Mouse (Mus musculus) embryonic facial prominence, embryonic 10.5 days (tissue): Measurements from ENCODE around the gene Dtl. TPM values are rescaled to one million over a fixed set of nuclear protein-coding genes. Genes with fewer than 3 reads are reported as not detected.
"Not testable (repeated sequence)": the region's sequence is repeated elsewhere in the genome, so short reads cannot be mapped to it uniquely, and the experiment has no call there.

ENCODE experiments used
- DNase-seq: peaks from one replicate; pipeline ENCODE4 v3.0.0-alpha.2; 2017; ENCODE audit warnings: low spot score
- H3K27ac ChIP-seq: fragments of 300-500 bp; sonication (generic); replicated peaks from 2 replicates; pipeline ENCODE4 v1.5.1; 2016; ENCODE audit warnings: mild to moderate bottlenecking
- H3K27me3 ChIP-seq: fragments of 300-500 bp; sonication (generic); replicated peaks from 2 replicates; pipeline ENCODE4 v1.6.1; 2016; ENCODE audit warnings: low read depth, mild to moderate bottlenecking; ENCODE audit not compliant: poor library complexity, severe bottlenecking
- H3K36me3 ChIP-seq: fragments of 300-500 bp; sonication (generic); replicated peaks from 2 replicates; pipeline ENCODE4 v1.6.1; 2016; ENCODE audit warnings: mild to moderate bottlenecking, moderate library complexity
- H3K4me1 ChIP-seq: fragments of 300-500 bp; sonication (generic); 2 replicates; pipeline ENCODE4 v1.6.1; 2016
- H3K4me3 ChIP-seq: fragments of 300-500 bp; sonication (generic); 2 replicates; pipeline ENCODE4 v1.5.1; 2016; ENCODE audit warnings: mild to moderate bottlenecking, moderate library complexity
- H3K9me3 ChIP-seq: fragments of 300-500 bp; sonication (generic); 2 replicates; pipeline ENCODE4 v1.6.1; 2016; ENCODE audit warnings: mild to moderate bottlenecking
- WGBS: fragments of 180-500 bp; shearing (Covaris S2); methylation state at CpG from one replicate; pipeline ENCODE4 v1.1.7; 2016; 5-methylcytosine and 5-hydroxymethylcytosine counted together
- polyA plus RNA-seq: library from polyadenylated mRNA; unstranded; fragments of >200 nt; fragmentation: Nextera tagmentation; extraction: Ambion mirVana; gene quantifications from 2 replicates; pipeline ENCODE4 v1.2.1, GENCODE M21; 2016

Gene Dtl
- polyA plus RNA-seq, 1 experiment from 2014 or later = 88.6 TPM

DNA sequence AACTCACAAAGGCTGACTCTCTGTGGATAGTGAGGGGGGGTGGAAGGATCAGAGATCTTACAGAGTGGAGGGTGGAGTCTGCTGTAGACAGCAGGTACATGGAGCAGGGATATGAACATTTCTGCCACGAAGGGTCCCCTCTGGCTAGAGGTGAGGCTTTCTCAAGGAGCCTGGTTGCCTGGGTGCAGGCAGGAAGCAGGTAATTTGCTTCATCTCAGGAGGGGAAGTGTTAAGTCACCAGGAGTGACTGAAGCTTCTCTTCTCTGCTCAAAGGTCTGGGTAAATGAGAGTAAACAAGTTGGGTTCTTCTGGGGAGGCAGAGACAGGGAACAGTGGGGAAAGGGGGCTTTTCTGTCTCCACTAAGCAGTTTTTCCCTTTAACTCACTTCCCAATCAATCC, 44.3 kb downstream of the Dtl start:
- peaks cover 35% of the 10 kb centered on the region for H3K36me3 ChIP-seq
- H3K4me3 ChIP-seq = no peak overlapping the region
- H3K27me3 ChIP-seq = no peaks in the 10 kb centered on the region
- 70% methylated on average over 1 of the region's 1 CpGs for WGBS
- H3K27ac ChIP-seq = no peak overlapping the region; the same call in 1 of the 2 replicates
- no peaks in the 10 kb centered on the region for H3K4me1 ChIP-seq
- no peak for DNase-seq
- H3K9me3 ChIP-seq = no peaks in the 10 kb centered on the region

DNA sequence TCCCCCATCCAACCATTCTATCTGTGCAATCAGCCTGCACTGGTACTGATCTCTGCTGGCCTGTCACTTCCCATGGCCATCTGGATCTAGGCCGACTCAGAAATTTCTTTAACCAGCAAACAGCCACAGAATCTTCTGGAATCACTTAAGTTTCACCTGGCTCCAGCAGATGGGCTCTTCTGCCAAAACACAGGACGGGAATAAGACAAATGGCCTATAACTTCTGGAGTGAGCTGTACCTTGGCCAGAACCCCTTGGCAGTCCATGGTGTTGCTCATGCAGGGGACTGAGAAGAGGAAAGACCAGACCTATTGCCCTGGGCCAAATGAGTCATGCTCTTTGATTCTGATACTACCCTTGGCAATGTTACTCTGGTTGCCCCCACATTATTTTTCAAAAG, 45.9 kb downstream of the Dtl start:
- WGBS = 81% methylated on average over 2 of the region's 2 CpGs
- H3K4me1 ChIP-seq = no peaks in the 10 kb centered on the region
- no peak overlapping the region for H3K27ac ChIP-seq
- peaks cover 21% of the 10 kb centered on the region for H3K36me3 ChIP-seq
- no peaks in the 10 kb centered on the region for H3K9me3 ChIP-seq
- no peak for DNase-seq
- H3K4me3 ChIP-seq = no peak overlapping the region
- no peaks in the 10 kb centered on the region for H3K27me3 ChIP-seq

DNA sequence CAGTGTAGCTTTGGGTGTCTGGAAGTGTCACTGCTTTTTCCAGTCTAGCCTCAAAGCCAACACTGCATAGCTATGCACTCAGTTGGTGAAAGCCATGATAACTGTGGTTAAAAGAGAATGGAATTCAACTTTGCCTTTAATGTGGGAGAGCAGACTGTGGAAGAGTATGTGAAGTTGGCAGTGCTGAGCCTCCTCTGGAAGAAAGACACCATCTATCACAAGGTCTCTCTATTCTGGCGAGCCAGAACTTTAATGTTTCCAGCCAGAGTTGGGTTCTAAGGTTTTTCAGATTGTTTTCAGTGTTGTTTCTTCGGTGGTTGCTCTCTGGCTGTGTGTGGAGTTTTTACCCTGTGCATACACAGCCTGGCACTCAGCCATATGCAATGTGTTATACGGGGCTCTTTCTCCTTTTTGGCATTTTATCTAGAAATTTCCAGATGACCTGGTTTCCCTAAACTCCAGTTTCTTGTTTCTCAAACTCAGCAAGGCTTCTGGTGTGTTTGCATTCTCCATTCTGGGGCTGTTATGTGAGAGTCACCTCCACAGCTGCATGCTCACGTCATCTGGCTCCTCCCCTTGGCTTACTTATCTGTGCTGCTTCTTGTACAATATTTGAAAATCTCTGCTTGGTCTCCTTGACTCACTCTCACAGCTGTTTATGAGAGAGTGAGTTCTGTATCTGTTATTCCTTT, 47.3 kb downstream of the Dtl start:
- Histone ChIP-seq H3K27ac (no peak overlapping the region), H3K36me3 (peaks cover 9% of the 10 kb centered on the region), H3K4me1 (no peaks in the 10 kb centered on the region), H3K27me3 (no peaks in the 10 kb centered on the region), H3K9me3 (no peaks in the 10 kb centered on the region), H3K4me3 (no peak overlapping the region)
- WGBS = 81% methylated on average over 4 of the region's 4 CpGs
- DNase-seq = no peak

DNA sequence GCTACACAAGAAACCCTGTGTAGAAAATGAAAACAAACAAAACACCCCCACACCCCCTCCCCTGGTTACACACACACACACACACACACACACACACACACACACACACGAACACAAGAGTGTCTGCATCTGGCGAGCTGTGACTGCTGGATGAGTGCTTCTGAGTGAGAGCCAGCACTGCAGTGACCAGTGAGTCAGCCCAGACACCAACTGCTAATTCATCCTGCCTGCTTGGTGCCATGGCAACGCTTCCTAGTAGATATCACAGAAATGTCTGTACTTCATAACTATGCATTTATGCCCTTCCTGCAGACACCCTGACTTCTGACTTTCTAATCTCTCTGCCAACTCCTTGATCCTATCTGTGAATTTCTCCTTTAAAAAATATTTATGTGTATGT, 48.3 kb downstream of the Dtl start:
- Histone ChIP-seq H3K27ac (no peak overlapping the region), H3K36me3 (0 out of 2 replicates have a peak, but pooled peaks cover 2% of the 10 kb centered on the region), H3K4me1 (no peaks in the 10 kb centered on the region), H3K4me3 (no peak overlapping the region), H3K9me3 (no peaks in the 10 kb centered on the region), H3K27me3 (no peaks in the 10 kb centered on the region)
- no peak for DNase-seq
- WGBS = 92% methylated on average over 3 of the region's 3 CpGs

DNA sequence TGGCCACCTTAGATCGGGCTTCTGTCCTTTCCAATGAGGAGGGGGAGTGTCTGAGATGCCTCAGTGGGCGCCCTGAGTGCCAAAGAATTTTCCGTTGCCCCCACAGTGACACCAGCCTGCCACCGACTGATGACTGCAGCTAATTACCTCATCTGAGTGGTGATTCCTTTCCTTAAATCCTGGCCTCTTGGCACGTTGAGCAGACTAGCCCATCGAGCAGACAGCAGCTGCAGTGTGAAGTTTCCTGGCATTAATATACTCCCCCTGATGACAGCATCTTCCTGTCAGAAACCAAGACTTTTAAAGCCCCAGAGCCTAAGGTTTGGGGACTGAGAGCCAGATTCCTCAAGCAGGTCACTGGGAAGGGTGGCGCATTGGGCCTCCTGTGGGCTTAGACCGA, 53.9 kb downstream of the Dtl start:
- no peak for DNase-seq

DNA sequence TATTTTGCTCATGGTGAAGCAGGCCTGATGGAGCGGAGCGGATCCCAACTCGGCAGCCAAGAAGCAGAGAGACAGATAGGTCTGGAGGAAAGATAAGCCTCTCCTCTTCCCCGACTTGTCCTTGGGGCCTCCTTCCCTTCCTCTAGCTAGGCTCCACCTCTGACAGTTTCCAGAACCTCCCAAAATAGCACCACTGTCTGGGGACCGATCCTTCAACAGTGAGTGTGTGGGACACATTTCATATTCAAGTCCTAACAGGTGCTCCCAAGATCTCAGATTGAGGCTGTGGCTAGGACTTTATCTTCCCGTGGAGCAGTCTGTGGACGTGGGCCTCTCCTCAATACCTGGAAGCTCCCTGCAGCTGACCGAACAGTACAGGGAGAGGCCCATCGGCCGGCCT, 54.7 kb downstream of the Dtl start:
- Histone ChIP-seq H3K4me3 (no peak overlapping the region), H3K4me1 (peaks cover 6% of the 10 kb centered on the region; the same call in 1 of the 2 replicates), H3K27ac (no peak overlapping the region), H3K9me3 (no peaks in the 10 kb centered on the region), H3K36me3 (no peaks in the 10 kb centered on the region), H3K27me3 (no peaks in the 10 kb centered on the region)
- DNase-seq = no peak
- 91% methylated on average over 10 of the region's 10 CpGs for WGBS

More for the DNA sequence above, 53.9 kb downstream of the Dtl start:
- Histone ChIP-seq H3K9me3 (no peaks in the 10 kb centered on the region), H3K4me3 (no peak overlapping the region), H3K4me1 (peaks cover 6% of the 10 kb centered on the region; the same call in 1 of the 2 replicates), H3K36me3 (no peaks in the 10 kb centered on the region), H3K27me3 (no peaks in the 10 kb centered on the region), H3K27ac (no peak overlapping the region)
- WGBS = 77% methylated on average over 8 of the region's 8 CpGs

DNA sequence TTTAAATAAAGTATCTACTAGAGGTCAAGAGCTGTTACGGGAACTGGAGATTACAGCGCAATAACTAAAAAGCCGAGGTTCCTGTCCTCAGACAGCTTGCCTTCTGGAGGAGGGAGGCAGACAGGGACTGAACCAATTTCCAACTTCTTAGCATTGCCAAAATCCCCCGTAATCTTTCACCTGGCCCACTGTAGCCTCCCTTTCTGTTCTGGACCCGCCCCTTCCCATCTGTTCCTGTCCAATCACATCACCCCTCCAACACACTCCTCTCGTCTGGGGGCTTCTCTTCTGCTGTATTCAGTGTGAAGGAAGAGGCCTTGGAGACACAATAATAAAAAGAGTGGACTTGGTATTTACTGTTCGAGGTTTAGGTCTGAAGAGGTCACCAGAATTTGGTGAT, 55.1 kb downstream of the Dtl start:
- WGBS = 82% methylated on average over 7 of the region's 7 CpGs
- H3K4me1 ChIP-seq = peaks cover 6% of the 10 kb centered on the region; the same call in 1 of the 2 replicates
- no peak overlapping the region for H3K4me3 ChIP-seq
- DNase-seq = no peak
- H3K27me3 ChIP-seq = no peaks in the 10 kb centered on the region
- no peaks in the 10 kb centered on the region for H3K9me3 ChIP-seq
- H3K36me3 ChIP-seq = no peaks in the 10 kb centered on the region
- no peak overlapping the region for H3K27ac ChIP-seq

DNA sequence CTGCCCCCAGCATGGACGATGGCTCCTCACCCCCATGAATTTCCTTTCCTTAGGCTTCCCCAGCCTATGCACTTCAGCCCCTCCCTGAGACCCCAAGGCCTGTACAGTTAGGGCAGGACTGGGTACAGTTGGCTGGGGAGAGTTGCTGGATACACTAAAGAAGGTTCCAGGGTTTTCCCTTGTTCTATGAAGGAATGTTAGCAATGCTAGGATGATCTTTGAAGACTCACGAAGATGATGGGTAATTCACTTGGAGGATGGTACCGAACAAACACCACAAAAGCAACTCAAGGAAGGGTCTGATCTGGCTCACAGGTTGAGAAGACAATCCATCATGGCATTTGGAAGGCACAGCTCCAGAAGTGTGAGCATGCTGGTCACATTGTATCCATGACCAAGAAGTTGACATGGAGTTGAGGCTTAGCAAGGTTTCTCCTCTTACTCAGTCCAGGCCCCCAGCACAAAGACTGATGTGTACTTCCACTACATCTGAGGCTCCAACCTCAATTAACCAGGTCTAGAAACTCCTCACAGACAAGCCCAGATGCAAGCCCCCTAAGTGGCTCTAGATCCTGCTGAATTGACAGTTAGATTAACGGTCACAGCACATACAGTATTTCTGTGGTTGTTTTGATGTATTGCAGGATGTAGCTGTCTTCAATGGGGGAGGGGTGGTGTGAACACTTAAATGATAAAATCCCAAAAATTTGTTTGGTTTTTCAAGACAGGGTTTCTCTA, 55.8 kb downstream of the Dtl start:
- Histone ChIP-seq H3K4me3 (no peak overlapping the region), H3K27ac (no peak overlapping the region), H3K4me1 (peaks cover 6% of the 10 kb centered on the region; the same call in 1 of the 2 replicates), H3K36me3 (no peaks in the 10 kb centered on the region), H3K27me3 (no peaks in the 10 kb centered on the region), H3K9me3 (no peaks in the 10 kb centered on the region)
- no peak for DNase-seq
- WGBS = 91% methylated on average over 4 of the region's 4 CpGs

DNA sequence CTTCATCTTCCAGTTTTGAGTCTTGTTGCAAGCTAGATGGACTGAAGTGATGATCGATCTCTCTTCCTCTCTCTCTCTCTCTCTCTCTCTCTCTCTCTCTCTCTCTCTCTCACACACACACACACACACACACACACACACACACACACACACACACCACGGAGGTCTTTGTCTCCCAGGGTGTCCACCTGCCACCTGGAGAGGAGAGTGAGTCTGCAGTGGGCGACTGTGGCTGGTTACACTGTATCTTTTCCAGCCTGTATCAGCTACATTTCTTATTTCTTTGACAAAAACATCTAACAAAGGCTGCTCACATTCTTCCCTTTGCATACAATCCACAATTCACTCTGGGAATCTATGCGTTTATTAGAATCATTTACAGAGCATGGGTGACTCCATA, 56.4 kb downstream of the Dtl start:
- no peak overlapping the region for H3K4me3 ChIP-seq
- no peaks in the 10 kb centered on the region for H3K27me3 ChIP-seq
- DNase-seq = no peak
- H3K4me1 ChIP-seq = peaks cover 6% of the 10 kb centered on the region; the same call in 1 of the 2 replicates
- H3K36me3 ChIP-seq = no peaks in the 10 kb centered on the region
- no peak overlapping the region for H3K27ac ChIP-seq
- WGBS = 92% methylated on average over 4 of the region's 4 CpGs
- no peaks in the 10 kb centered on the region for H3K9me3 ChIP-seq

DNA sequence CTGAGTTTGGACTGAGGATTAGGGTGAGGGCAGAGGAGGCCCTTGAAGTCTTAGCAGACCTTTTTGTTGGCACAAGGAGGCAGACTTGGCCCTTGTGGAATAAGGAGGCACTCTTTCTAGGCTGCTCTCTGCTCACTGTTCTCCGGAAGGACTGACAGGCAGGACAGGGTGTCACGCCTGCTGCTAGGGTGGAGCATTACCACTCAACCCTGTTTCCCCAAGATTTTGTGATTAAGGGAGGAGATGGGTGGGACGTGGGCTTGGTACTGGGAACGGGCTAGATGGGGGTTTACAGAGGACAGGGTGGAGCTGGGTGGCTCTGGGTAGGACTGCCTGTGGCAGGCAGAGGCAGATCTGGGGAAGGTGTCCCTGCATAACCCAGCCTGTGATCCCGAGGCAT, 57.4 kb downstream of the Dtl start:
- no peak for DNase-seq
- H3K27me3 ChIP-seq = no peaks in the 10 kb centered on the region
- peaks cover 6% of the 10 kb centered on the region; the same call in 1 of the 2 replicates for H3K4me1 ChIP-seq
- WGBS = 86% methylated on average over 5 of the region's 5 CpGs
- no peaks in the 10 kb centered on the region for H3K9me3 ChIP-seq
- no peak overlapping the region for H3K27ac ChIP-seq
- no peak overlapping the region for H3K4me3 ChIP-seq
- no peaks in the 10 kb centered on the region for H3K36me3 ChIP-seq

DNA sequence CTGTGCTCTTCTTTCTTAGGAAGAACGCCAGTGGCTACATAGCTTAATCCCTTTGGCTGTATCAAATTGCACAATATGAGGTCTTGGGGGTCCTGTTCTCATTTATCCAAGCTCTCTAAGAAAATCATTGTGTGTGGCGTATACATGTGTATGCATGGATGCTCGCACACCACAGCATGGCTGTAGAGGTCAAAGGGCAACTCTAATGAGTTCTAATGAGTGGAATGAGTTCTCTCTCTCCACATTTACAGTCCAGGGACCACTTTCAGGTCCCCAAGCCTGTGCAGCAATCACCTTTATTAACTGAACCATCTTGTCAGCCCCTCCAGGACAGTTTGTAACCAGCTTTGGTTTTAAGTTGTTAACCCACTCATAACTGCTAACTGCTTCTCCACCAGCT, 58.3 kb downstream of the Dtl start:
- H3K27ac ChIP-seq = no peak overlapping the region
- no peaks in the 10 kb centered on the region for H3K27me3 ChIP-seq
- peaks cover 6% of the 10 kb centered on the region; the same call in 1 of the 2 replicates for H3K4me1 ChIP-seq
- DNase-seq = no peak
- no peaks in the 10 kb centered on the region for H3K9me3 ChIP-seq
- no peaks in the 10 kb centered on the region for H3K36me3 ChIP-seq
- 57% methylated on average over 3 of the region's 3 CpGs for WGBS
- H3K4me3 ChIP-seq = no peak overlapping the region

DNA sequence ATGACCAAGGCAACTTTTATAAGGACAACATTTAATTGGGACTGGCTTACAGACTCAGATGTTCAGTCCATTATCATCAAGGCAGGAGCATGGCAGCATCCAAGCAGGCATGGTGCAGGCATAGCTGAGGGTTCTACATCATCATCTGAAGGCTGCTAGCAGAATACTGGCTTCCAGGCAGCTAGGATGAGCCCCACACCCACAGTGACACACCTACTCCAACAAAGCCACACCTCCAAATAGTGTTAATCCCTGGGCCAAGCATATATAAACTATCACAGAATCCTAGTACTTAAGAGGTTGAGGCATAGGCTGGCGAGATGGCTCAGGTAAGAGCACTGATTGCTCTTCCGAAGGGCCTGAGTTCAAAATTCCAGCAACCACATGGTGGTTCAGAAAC, 59.0 kb downstream of the Dtl start:
- not testable (repeated sequence) for H3K27ac ChIP-seq, H3K27me3 ChIP-seq, H3K4me3 ChIP-seq, H3K9me3 ChIP-seq, DNase-seq, H3K4me1 ChIP-seq, H3K36me3 ChIP-seq
- WGBS = 89% methylated on average over 2 of the region's 2 CpGs

DNA sequence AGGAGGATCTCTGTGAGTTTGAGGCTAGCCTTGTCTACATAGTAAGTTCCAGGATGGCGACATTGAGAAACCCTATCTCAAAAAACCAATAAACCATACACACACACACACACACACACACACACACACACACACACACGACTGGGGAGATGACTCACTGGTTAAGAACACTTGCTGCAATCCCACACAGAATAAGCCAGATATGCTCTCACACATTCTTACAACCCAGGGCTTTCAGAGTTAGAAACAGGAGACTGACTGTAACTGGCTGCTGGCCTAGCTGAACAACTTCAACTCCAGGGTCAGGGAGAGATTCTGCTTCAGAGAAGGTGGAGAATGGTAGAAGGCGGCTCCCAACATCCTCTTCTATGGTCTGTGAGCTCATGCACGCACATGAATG, 62.1 kb downstream of the Dtl start:
- Histone ChIP-seq H3K36me3 (no peaks in the 10 kb centered on the region), H3K9me3 (no peaks in the 10 kb centered on the region), H3K4me1 (peaks cover 6% of the 10 kb centered on the region; the same call in 1 of the 2 replicates), H3K4me3 (no peak overlapping the region), H3K27me3 (no peaks in the 10 kb centered on the region), H3K27ac (no peak overlapping the region)
- 85% methylated on average over 4 of the region's 4 CpGs for WGBS
- DNase-seq = no peak
